Mouse (Mus musculus) CH12.LX (cell line): ENCODE measurements around the gene Pspn.

ENCODE experiments used
- CHD2 ChIP-seq: IDR thresholded peaks from 2 replicates; pipeline ENCODE4 v1.6.1; 2011; ENCODE audit warnings: low read length, improper control_type of control experiment
- CTCF ChIP-seq, 2 experiments: IDR thresholded peaks in 1 of 2; conservative IDR thresholded peaks in 1 of 2; 2 replicates each; pipeline ENCODE4 v1.5.1; 2011 to 2012; ENCODE audit warnings: low read depth in 2 of 2, low read length in 2 of 2, improper control_type of control experiment in 1 of 2, inconsistent platforms in 1 of 2, mild to moderate bottlenecking in 1 of 2, moderate library complexity in 1 of 2
- E2F4 ChIP-seq: IDR thresholded peaks from 2 replicates; pipeline ENCODE4 v1.6.1; 2011; ENCODE audit warnings: low read depth, low read length, improper control_type of control experiment; ENCODE audit not compliant: insufficient replicate concordance
- EP300 ChIP-seq: IDR thresholded peaks from 2 replicates; pipeline ENCODE4 v1.6.1; 2011; ENCODE audit warnings: low read length, improper control_type of control experiment
- MAX ChIP-seq: IDR thresholded peaks from 2 replicates; pipeline ENCODE4 v1.6.1; 2011; ENCODE audit warnings: low read length, improper control_type of control experiment
- POLR2A ChIP-seq: IDR thresholded peaks from 2 replicates; pipeline ENCODE4 v1.6.1; 2011; ENCODE audit warnings: low read depth, mild to moderate bottlenecking, improper control_type of control experiment, low read length
- SMC3 ChIP-seq: IDR thresholded peaks from 2 replicates; pipeline ENCODE4 v1.6.1; 2011; ENCODE audit warnings: low read depth, low read length, improper control_type of control experiment
- TBP ChIP-seq: conservative IDR thresholded peaks from 2 replicates; pipeline ENCODE4 v1.6.1; 2011; ENCODE audit warnings: low read depth, low read length, improper control_type of control experiment
- TCF12 ChIP-seq: IDR thresholded peaks from 2 replicates; pipeline ENCODE4 v1.6.1; 2014; ENCODE audit warnings: low read depth, mild to moderate bottlenecking, inconsistent platforms, low read length, improper control_type of control experiment
- ZMIZ1 ChIP-seq: IDR thresholded peaks from 2 replicates; pipeline ENCODE4 v1.6.1; 2012; ENCODE audit warnings: low read depth, mild to moderate bottlenecking, inconsistent platforms, low read length, improper control_type of control experiment

DNA sequence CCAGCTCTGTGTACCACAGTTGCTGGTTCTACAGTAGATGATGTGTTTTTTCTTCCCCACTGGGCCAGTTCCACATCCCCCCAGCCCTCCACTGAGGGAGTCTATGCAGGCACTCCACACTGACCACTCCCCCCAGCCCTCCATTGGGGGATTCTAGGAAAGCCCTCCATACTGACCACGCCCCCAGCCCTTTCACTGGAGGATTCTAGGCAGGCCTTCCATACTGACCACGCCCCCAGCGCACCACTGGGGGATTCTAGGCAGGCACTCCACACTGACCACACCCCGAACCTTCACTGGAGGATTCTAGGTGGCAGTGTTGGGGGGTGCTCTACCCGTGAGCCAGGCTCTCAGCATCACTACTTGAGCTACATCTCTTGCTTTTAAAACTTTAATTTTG lies 47.6 kb upstream of the Pspn start:
- TF ChIP-seq SMC3, result no peak
- no peak for TF ChIP-seq ZMIZ1
- TF ChIP-seq MAX, result no peak
- no peak for TF ChIP-seq POLR2A
- no peak for TF ChIP-seq CTCF (conservative IDR thresholded peaks at IDR 0.05 in 1 of 2, IDR thresholded peaks at IDR 0.05 in 1 of 2; ENCODE audit: low read depth in 2 of 2, low read length in 2 of 2)
- no peak for TF ChIP-seq EP300
- no peak for TF ChIP-seq CHD2
- TF ChIP-seq TCF12, result no peak
- no peak for TF ChIP-seq TBP
- TF ChIP-seq E2F4, result no peak
